Mouse (Mus musculus) liver, postnatal 0 days (tissue): ENCODE measurements around the gene Greb1.

Experiments used
- CTCF ChIP-seq: sonication (generic); IDR thresholded peaks from 2 replicates; pipeline ENCODE4 v1.5.1; 2016; ENCODE audit warnings: antibody characterized with exemption, low read depth
- EP300 ChIP-seq: IDR thresholded peaks from 2 replicates; pipeline ENCODE4 v1.6.1; 2016; ENCODE audit warnings: antibody characterized with exemption, low read depth, mild to moderate bottlenecking

GRCm38 (mm10) chr12:16752236-16752840 lies 48.3 kb downstream of the Greb1 start:
- TF ChIP-seq CTCF (no peak), EP300 (no peak)
